Mouse (Mus musculus) thymus, adult 2 months (tissue): ENCODE data around the gene Mical1.

ENCODE experiments used
- CTCF ChIP-seq: fragments of 200-500 bp; IDR thresholded peaks from 2 replicates; pipeline ENCODE4 v1.5.1; 2012; ENCODE audit warnings: mild to moderate bottlenecking, control low read depth, low read length, moderate library complexity, borderline replicate concordance; ENCODE audit not compliant: control insufficient read depth, poor library complexity, insufficient read depth; ENCODE audit errors: extremely low read depth
- POLR2A ChIP-seq: fragments of 200-500 bp; IDR thresholded peaks from 2 replicates; pipeline ENCODE4 v1.6.1; 2012; ENCODE audit warnings: mild to moderate bottlenecking, low read length, control low read depth, moderate library complexity; ENCODE audit not compliant: control insufficient read depth, poor library complexity, insufficient read depth; ENCODE audit errors: extremely low read depth

- TF ChIP-seq POLR2A (no peak), CTCF (no peak)
Measured at GRCm38 (mm10) chr10:41460501-41460900, 15.6 kb upstream of the Mical1 start.
